Mouse (Mus musculus): ENCODE measurements around the gene Cdh23. TPM values are rescaled to one million over a fixed set of nuclear protein-coding genes. Genes with fewer than 3 reads are reported as not detected.

Cdh23 gene
- total RNA-seq, 2 experiments from 2014 or later = 6.0 to 6.1 TPM

DNA sequence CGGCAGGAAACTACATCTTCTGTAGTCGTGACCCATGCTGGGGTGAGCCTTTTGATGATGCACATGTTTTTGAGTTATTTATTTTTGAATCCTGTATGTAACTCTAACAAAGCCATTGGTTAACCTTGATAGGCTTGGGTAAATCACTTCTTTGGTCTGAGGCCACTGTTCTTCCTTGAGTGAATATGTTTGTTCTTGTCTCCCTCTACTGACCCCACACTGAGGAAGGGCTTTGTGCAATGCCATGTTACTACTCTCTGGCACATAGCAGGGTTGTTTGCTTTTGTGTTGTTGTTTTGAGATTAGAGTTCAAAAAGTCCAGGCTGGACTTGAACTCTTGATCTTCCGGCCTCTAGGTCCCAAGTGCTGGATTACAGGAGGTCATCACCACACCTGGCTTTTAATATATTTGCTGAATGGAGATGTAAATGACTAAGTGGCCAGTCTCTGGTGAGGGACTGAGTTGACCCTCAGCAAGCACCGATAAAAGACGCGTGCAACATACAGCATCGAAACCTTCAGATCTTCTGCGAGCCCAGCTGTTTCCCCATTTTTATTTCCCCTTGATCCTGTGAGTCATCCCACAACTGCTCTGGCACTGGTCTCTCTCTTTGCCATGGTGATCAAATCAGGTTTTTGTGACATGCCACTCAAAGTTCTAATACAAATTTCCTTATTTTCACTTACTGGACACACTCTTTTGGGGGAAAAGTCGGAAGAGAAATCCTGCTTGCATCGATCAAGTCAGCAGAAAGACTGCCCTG is 298.1 kb downstream of the Cdh23 start:
- DNase-seq = peak in 1 of 2 experiments; percentile 45

- no peak for DNase-seq
These were observed 300.7 kb downstream of the Cdh23 start for GRCm38 (mm10) chr10:60395605-60396004.

DNA sequence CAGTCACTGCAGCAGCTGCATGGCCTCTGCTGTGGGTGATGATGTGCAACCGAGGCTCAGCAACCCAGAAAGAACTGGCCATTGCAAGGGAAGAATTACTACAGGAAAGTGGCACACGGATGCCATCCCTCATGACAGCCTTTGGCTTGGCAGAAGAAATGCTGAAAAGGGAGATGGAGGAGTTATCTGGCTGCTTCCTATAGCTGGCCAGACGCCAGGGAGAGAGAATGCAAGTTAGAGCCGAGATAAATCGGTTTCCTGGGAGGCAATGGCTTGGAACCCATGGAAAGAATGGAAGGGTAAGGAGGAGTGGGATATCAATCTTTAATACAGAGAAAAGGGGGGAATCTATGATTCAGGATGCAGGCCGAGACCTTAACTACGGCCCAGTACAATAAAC is 301.4 kb downstream of the Cdh23 start:
- DNase-seq = no peak

DNA sequence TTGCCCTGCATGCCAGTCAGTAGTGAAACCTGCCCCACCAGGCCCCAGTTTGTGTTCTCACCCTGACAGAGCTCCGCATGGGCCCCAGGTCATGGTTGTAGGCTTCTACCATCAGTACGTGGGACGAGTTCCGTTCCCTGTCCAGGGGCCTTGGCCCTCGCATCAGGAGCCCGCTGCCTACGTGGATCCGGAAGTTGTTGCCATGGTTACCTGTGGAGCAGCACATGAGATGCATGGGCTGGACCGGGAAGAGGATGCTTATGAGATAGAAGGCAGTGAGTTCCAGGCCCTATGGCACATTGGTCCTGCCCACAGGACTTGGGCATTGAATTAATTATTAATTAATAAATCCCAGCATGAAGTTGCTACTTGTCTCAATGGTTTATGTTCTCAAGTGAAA is 304.6 kb downstream of the Cdh23 start:
- no peak for DNase-seq

GRCm38 (mm10) chr10:60390904-60391420 is 305.3 kb downstream of the Cdh23 start:
- no peak for DNase-seq

DNA sequence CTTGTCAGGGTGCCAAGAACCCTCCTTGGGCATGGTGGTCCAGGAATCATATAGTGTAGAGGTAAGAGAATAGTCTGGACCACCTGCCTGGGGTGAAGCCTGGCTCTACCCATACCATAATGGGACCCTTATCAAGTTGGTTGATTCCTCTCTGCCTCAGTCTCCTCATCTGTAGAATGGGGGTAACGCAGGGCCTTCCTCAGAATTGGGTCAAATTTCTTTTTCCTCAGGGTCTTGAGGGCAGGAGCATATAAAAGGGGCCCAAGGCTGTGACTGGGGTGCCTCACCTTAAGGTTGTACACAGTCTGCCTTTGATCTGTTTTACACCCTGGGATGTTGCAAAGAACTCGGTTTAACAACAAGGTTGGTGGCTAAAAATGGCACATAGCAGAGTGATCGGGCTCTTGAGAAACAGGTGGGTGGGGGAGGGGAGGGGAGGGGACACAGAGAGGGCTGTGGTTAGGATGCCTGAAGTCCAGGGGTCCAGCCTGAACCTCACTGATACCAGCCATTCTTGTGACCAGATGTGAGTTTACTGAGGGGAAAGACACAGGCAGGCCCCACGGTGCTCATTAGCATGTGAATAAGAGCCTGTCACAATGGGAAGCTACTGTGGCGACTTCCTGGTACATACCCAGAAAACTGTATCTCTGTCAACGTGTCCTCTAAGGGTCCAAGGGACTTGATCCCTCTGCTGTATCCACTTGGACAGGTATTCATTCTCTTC is 305.9 kb downstream of the Cdh23 start:
- no peak for DNase-seq

DNA sequence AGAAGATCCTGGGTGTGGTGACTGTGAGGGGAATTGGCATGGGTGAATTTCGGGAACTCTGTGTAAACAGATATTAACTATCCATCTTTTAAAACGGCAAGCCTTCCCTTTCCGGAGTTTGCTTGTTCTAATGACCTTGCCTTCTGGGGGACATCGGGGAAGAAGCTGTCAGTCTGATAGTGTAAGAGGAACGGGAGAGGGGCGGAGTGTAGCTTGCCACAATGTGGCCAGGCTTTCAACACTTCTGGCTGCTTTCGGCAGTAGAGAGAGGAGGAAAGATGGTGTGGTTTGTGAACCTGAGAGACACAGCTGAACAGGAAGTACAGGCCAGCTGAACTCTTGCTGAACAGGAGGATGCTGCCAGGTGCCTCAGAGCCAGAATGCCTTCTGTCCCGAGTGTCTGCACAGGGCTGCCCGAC is 306.8 kb downstream of the Cdh23 start:
- peak; percentile 43 to 58 for DNase-seq

GRCm38 (mm10) chr10:60388332-60388731 is 308.0 kb downstream of the Cdh23 start:
- no peak for DNase-seq

DNA sequence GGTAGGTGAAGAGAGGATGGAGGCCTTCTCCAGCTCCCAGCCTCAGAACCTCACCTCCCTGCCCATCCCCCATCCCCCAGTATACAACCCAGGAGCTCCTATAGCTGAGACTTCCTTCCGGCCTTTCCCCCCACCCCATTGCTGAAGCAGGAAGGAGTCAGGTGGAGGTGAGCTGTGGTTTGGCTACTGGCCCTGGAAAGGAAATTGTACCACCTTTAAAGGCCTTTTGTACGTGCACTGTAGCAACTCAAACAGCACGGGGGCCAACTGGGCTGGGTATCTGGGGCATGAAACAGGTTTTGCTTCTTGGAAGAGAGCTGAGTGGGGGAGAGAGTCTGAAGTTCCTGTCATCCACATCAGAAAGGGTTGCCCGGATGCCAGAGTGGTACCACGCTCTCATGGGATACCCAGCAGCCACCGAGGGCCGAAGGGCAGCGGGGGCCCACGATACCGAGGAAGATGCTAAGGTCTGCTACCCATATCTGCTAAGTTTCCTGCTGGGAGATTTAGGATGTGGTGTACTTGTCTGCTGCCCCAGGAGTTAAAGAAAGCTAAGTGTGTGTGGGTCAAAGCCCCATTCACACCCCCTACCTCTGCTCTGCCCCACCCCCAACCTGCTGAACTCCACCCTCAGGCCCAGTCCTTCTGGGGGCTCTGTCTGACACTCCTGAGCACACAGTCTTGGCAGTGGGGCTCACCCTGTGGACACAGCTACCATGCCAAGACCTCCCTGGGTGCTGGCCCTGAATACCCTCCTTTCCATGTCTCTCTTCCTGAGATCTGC is 315.0 kb downstream of the Cdh23 start:
- no peak for DNase-seq

DNA sequence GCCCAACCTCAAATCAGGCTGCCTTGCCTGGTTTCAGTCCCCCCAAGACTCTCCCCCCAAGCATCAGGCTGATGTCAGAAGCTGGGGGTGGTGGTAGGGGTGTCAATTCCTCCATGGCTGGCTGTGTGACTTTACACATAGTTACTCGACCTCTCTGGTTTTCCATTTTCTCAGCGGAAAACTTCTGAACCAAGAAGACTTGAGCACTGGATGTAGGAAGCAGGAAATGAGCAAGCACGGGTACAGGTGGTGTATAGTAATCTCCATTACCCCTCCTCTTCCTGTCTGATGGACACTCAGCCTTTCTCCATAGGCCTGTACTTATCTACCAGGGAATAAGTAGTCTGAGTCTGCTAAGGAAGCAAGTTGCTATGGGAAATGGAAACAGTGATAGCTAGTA is 316.1 kb downstream of the Cdh23 start:
- DNase-seq = no peak

DNA sequence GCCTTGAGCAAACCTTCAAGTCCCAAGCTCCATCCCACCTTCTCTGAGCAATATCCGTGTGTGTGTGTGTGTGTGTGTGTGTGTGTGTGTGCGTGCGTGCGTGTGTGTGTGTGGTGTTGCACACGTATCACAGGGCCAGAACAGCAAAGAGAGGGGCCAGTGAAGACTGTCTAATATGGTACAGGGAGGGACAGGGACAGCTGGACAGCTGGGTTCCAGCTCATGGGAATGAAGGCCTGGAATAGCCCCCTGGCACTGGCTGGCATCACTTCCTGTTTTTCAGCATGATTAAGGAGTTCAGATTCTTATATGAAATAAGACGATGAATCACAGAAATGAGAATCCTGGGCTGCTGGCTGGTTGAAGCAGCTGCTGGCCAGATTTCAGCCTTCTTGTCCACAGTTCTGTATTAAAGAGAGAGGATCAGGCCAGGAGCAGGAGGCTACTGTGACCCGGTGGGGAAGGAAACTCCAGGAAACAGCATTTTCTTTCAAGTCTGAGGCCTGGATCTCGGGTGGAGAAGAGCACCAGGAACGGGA is 316.8 kb downstream of the Cdh23 start:
- DNase-seq = no peak

DNA sequence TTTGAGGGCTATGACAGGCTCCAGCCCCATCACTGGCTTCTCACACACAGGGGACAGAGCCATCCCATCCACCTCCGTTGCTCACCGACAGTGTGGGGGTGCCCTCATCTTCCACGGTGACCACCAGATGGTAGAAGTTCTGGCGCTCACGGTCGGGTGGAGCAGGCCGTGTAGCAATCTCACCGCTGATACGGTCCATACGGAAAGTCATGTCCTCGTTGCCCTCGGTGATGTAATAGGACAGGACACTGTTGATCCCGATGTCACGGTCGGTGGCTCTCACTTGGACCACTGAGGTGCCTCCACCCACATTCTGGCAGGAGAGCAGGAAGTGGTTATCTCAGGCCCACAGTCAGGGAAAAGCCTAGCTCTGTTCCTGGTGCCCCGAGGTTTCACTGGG is 319.6 kb downstream of the Cdh23 start:
- DNase-seq = no peak

DNA sequence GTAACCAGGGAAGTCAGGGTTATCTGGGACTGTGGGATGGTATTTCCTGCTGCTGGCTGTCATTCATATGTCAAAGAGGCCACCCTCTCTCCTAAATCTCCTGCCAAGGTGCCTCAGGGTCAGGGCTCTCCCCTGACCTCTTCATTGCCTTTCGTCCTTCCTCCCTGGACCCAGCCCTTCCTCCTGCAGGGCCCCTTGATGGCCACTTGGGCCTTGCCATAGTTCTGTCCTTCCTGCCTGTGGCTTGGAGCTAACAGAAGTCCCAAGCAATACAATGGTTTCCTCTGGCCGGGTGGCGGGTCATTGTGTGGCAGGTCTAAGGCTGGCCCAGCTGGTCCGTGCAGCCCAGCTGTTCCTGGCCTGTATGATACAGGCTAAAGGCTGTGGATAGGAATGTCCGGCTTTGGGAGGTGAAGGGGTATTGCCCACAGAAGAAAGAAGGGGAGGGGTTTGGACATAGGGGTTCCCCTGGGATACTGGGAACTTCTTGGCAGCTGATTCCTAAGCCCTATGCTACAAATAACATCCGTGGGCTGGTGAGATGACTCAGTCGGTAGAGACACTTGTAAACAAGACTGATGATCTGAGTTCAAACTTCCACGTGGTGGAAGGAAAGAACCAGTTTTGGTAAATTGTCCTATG is 322.2 kb downstream of the Cdh23 start:
- peak; percentile 64 to 86 for DNase-seq

DNA sequence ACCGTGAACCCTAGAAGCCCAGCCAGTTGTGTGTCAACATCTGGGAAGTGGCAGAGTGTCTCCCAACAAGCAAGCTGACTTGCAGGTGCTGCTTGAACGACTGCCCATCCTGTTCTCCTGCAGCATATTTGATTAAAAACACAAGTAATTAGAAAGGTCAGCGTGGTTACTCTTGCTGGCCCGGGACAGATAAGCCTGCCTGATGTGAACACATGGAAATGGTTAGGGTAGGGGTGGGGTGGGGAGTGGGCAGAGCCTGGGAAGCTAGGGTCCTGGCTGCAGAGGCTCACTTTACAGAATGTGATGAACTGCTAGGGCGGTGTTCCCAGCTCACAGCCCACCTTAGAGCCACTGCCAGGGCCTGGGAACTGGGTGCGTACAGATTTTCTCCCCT is 322.8 kb downstream of the Cdh23 start:
- no peak for DNase-seq

DNA sequence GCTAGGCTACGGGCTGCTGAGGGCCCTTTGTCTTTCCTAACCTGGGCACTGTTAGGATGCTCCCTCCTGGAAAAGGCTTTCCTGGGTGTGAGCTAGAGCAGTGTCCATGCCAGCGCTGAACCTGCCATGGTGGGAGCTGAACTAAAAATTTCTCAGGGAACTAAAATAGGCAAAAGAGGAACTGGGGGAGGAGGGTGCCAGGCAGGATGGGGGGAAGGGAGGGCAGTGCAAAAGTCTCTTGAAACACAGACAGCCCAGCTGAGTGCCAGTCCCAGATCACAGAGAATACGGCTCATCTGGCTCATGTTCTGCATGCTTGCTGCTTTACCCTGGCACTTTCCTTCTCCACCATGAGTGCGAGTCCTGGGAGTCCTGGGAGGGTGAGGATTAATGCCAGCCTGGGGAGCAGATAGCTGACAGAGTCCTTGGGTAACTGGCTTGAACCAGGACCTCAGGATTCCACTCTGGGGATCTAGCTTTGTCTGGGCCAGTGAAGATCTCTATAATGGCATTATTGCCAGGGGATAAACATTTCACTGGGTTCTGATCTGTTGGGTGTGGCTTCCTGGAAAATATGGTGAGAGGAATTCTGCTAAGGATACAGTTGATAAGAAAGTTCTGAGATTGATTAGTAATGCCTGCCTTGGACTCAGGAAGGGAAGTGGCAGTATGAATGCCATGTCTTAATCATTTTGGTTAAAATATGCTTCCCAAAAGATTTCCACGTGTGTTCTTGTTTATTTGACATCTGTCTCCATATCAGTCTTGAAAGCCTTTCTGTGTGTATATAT is 324.5 kb downstream of the Cdh23 start:
- DNase-seq = peak in 1 of 2 experiments; percentile 63

GRCm38 (mm10) chr10:60370601-60371061 is 325.7 kb downstream of the Cdh23 start:
- no peak for DNase-seq

DNA sequence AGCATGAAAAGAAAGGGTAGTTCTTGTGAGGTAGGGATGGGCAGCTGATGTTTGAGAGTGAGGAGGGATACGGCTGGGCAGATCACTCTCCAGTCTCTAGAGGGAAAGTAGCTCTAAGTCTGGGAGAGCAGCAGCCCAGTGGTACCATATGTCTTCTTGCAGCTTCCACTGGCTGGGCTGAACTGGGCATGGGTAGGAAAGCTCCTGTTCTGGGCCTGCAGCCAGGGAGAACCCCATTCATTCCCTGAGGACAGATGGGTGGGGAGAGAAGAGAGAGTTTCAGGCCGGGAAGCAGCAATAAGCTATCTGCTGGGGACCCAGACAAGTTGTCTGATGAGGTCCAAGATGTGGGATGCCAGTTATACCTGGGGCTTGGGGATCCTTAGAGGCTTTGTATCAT is 326.2 kb downstream of the Cdh23 start:
- DNase-seq = no peak

DNA sequence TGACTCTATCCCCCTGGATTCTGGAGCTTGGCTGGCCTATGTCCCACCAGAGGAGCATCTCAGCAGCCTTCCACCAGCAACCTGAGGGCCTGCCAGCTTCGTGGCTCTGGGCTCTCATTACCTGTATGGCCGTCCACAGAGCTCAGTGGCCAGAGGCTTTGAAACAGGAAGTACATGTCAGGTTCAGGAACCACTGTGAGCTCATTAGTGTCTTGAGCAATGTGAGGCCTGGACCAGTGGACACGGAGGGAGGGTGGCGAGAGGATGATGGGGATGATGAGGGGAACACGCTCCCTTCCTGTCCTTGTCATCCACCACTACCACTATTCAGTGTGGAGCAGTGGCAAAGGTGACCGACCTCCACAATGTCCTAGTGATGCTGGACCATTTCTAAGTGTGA is 326.9 kb downstream of the Cdh23 start:
- DNase-seq = no peak

GRCm38 (mm10) chr10:60367904-60368303 is 328.4 kb downstream of the Cdh23 start:
- DNase-seq = no peak

GRCm38 (mm10) chr10:60367145-60367544 is 329.1 kb downstream of the Cdh23 start:
- DNase-seq = peak in 1 of 2 experiments; percentile 48

DNA sequence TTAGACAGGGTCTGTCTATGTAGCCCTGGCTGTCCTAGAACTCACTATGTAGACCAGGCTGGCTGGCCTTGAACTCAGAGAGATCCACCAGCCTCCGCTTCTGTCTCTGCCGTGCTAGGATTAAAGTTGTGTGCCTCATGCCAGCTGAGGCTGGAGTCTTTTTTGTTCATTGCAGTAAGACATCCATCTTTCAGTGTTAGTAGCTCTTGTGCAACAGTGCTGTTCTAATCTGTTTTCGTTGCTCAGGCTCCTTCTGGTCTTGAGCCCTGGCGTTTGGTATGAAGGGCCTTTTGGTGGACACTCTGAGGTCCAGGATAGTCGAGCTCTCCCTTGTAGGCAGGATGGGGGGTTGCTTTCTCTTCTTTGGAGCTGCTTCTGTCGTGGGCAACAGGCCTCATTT is 332.9 kb downstream of the Cdh23 start:
- no peak for DNase-seq

Data from heart, adult 18-20 months (tissue).